17 mouse cellular contexts compared by ENCODE assay signal in genomic region chr6:115321883-115322351, GRCm38 (mm10). TPM values are rescaled to one million over a fixed set of nuclear protein-coding genes. Genes with fewer than 3 reads are reported as not detected.
DNase-seq lines count a peak whose midpoint lies in the region; ATAC-seq lines count a peak whose summit lies in the region.
"Had no signal": no experiment of that assay in that cellular context is flagged by ENCODE, and none has a peak within 500 bp of the region (broad histone marks: within the 10 kb centered on the region; RNA-seq: fewer than 3 reads in every experiment).

No protein-coding gene starts in this region.

- H3K4me1 ChIP-seq in megakaryocyte, embryonic 14.5 days = peaks cover 29% of the 10 kb centered on the region
- no peaks in the 10 kb centered on the region for H3K4me1 ChIP-seq in midbrain, embryonic 15.5 days
- H3K4me1 ChIP-seq in kidney, embryonic 15.5 days = peaks cover 4% of the 10 kb centered on the region; the same call in 1 of the 2 replicates

- no peaks in the 10 kb centered on the region for H3K36me3 ChIP-seq in megakaryocyte, embryonic 14.5 days (replicated peaks; ENCODE audit: low read length)
- H3K36me3 ChIP-seq in midbrain, embryonic 15.5 days (replicated peaks) = no peaks in the 10 kb centered on the region
- no peaks in the 10 kb centered on the region for H3K36me3 ChIP-seq in kidney, embryonic 15.5 days
- H3K36me3 ChIP-seq: forebrain, embryonic 15.5 days; G1E; limb, embryonic 15.5 days; midbrain, embryonic 10.5 days had no signal

- WGBS in midbrain, embryonic 15.5 days = 62% methylated on average over 6 of the region's 6 CpGs
- WGBS in kidney, embryonic 15.5 days = 57% methylated on average over 6 of the region's 6 CpGs

- H3K4me2 ChIP-seq in midbrain, embryonic 15.5 days = no peak overlapping the region
- no peak overlapping the region for H3K4me2 ChIP-seq in kidney, embryonic 15.5 days
- H3K4me2 ChIP-seq: forebrain, embryonic 15.5 days; limb, embryonic 15.5 days; lung, embryonic 14.5 days had no signal

- H3K27ac ChIP-seq in midbrain, embryonic 15.5 days = no peak overlapping the region
- no peak overlapping the region for H3K27ac ChIP-seq in kidney, embryonic 15.5 days
- H3K27ac ChIP-seq: forebrain, embryonic 15.5 days; limb, embryonic 15.5 days; midbrain, embryonic 10.5 days had no signal

- intact Hi-C loops in left cerebral cortex, postnatal 4 days (cut with DNase I) = no loop called here

- ATAC-seq in midbrain, embryonic 15.5 days (replicated peaks) = no peak
- ATAC-seq in kidney, embryonic 15.5 days (replicated peaks; ENCODE audit: low FRiP score) = no peak
- ATAC-seq: forebrain, embryonic 15.5 days; hindbrain, embryonic 16.5 days had no signal

- DNase-seq in left cerebral cortex, adult 11 months (ENCODE audit: low spot score) = peak; percentile 34
- DNase-seq in left cerebral cortex, postnatal 4 days = no peak
- peak; percentile 61 to 69 for DNase-seq in frontal cortex, postnatal 36 days (ENCODE audit: low spot score in 2 of 2)
- DNase-seq in telencephalon, adult 2 months (ENCODE audit: low read depth, low spot score) = peak; percentile 74
- no peak for DNase-seq in kidney, adult 8-10 months
- DNase-seq: adrenal gland, postnatal 14 days; lung, embryonic 14.5 days; thymus, adult 2 months had no signal

- H3K27me3 ChIP-seq in megakaryocyte, embryonic 14.5 days (replicated peaks) = peaks cover 8% of the 10 kb centered on the region
- no peaks in the 10 kb centered on the region for H3K27me3 ChIP-seq in midbrain, embryonic 15.5 days (replicated peaks)
- H3K27me3 ChIP-seq in kidney, embryonic 15.5 days = peaks cover 5% of the 10 kb centered on the region; the same call in 1 of the 2 replicates
- H3K27me3 ChIP-seq: forebrain, embryonic 15.5 days; limb, embryonic 15.5 days had no signal

- H3K9me3 ChIP-seq in megakaryocyte, embryonic 14.5 days = no peaks in the 10 kb centered on the region
- H3K9me3 ChIP-seq in midbrain, embryonic 15.5 days = no peaks in the 10 kb centered on the region
- no peaks in the 10 kb centered on the region for H3K9me3 ChIP-seq in kidney, embryonic 15.5 days (replicated peaks)
- H3K9me3 ChIP-seq: forebrain, embryonic 15.5 days; G1E; limb, embryonic 15.5 days; midbrain, embryonic 10.5 days had no signal

- no peak overlapping the region for H3K9ac ChIP-seq in midbrain, embryonic 15.5 days
- H3K9ac ChIP-seq in kidney, embryonic 15.5 days = no peak overlapping the region
- H3K9ac ChIP-seq: forebrain, embryonic 15.5 days; limb, embryonic 15.5 days; lung, embryonic 14.5 days had no signal

- peak overlapping the region; percentile 34 for H3K4me3 ChIP-seq in megakaryocyte, embryonic 14.5 days (replicated peaks)
- no peak overlapping the region for H3K4me3 ChIP-seq in midbrain, embryonic 15.5 days
- H3K4me3 ChIP-seq in kidney, embryonic 15.5 days (replicated peaks) = no peak overlapping the region
- H3K4me3 ChIP-seq: forebrain, embryonic 15.5 days; limb, embryonic 15.5 days; midbrain, embryonic 10.5 days had no signal

RNA-seq across cellular contexts. Expression of gene Pparg, which starts 38.8 kb away (rescaled TPM):
- total RNA-seq in left cerebral cortex, postnatal 4 days (2021) = 1 to 10 TPM; 1.0 to 2.0 TPM
- polyA plus RNA-seq in megakaryocyte, embryonic 14.5 days (2012; ENCODE audit: insufficient read depth, low replicate concordance) = 0.79 and 4.3 TPM in 2 replicates
- polyA plus RNA-seq in midbrain, embryonic 15.5 days (2015; fragmentation: Nextera tagmentation; extraction: Ambion mirVana) = 0.37 and 0.47 TPM in 2 replicates
- 5.0 and 5.7 TPM in 2 replicates for polyA plus RNA-seq in kidney, embryonic 15.5 days (2015; fragmentation: Nextera tagmentation; extraction: Ambion mirVana)
- total RNA-seq: common myeloid progenitor, adult 5-6 weeks; G1E had no signal
- polyA plus RNA-seq: forebrain, embryonic 15.5 days; G1E had no signal

Comparison
In these comparisons a context has a peak if more than half of its experiments do, and no peak if none do; other contexts are left out.
1. DNase-seq: peak in left cerebral cortex, adult 11 months (single experiment), frontal cortex, postnatal 36 days (2 of 2) and telencephalon, adult 2 months (single experiment); none in left cerebral cortex, postnatal 4 days (single experiment) and kidney, adult 8-10 months (0 of 2).